Mouse (Mus musculus) monocyte, adult 5-6 weeks (primary cell): Measurements from ENCODE around the gene Ostf1. TPM values are rescaled to one million over a fixed set of nuclear protein-coding genes. Genes with fewer than 3 reads are reported as not detected.

Experiments
- ATAC-seq: fragments of 153-309, 156-312 bp; replicated peaks from 2 replicates; pipeline ENCODE4 v1.8.0; 2017; ENCODE audit warnings: mild to moderate bottlenecking; ENCODE audit not compliant: low TSS enrichment, insufficient number of reproducible peaks, severe bottlenecking, poor library complexity, low FRiP score
- total RNA-seq: library from RNA; stranded (forward); fragments of 200-1000, 200-491, 200-594 nt; gene quantifications from 3 replicates; pipeline ENCODE4 v1.2.3, GENCODE M21; 2017

Gene Ostf1
- total RNA-seq, 1 experiment from 2014 or later: 713 TPM

DNA sequence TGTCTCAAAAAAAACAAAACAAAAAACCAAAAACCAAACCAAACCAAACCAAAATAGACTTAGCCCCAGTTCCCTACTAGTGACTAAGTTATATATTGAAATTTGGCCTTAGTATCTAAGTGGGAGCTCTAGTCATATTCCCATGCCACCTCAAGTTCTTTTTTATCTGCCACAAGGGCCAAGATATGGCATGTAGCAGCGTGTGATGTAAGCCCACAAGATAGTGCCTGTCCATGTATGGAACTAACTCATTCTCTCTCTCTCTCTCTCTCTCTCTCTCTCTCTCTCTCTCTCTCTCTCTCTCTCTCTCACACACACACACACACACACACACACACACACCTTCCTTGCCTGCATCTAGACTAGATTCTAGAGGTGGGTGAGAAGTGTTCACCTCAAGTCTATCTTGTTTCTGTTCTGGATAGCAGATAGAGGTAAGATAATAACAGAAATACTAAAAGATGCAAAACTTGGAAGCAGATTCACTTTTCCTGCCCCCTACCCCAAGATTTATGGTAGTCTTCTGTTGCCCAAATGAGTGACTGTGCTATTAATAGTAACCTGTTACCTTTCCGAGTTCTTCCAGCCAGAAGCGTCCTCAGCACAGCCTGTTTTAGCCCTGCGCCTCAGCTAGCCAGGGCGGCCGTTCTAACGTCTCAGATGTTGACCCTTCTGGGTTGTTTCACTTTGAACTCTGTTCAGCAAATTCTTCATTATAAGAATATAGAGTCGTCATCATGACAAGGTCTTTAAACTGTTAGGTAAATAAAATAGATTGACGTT is 16.3 kb upstream of the Ostf1 start:
- ATAC-seq: no peak

DNA sequence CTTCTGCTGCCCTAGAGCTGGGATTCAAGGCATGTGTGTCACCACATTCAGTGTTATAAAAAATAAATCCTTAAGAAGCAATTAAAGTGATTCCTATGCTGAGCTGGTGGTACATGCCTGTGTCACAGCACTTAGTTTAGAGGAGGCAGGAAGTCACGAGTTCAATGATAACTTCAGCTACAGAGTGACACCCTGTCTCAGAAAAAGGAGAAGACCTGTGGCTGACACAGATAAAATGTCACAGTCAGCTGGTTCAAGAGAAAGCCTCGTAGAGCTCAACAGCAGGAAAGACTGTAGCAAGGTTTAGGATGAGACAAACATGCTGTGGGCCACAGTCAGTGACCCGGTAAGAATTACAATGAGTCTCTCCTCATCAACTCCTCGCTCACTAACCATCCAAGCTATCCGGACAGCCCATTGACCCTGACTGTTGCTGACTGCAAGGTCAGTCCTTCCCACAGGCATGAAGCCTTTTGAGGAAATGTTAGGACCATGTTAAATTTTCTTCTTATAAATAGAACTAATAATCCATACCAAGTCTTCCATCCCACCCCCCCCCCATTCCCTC is 15.3 kb upstream of the Ostf1 start:
- ATAC-seq: no peak

DNA sequence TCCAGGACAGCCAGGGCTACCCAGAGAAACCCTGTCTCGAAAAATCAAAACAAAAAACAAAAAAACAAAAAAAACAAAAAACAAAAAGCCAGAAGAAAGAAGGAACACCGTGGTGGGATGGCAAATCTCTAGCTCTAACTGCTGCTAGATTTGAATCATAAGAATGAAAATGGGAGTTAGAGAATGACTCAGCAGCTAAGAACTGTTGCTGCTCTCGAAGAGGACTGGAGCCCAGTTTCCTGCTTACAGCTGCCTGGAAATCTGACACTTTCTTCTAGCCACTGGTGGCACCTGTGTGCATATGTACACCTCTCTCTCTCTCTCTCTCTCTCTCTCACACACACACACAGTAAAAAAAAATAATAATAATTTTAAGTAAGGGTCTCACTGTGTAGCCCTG is 14.8 kb upstream of the Ostf1 start:
- ATAC-seq: no peak

DNA sequence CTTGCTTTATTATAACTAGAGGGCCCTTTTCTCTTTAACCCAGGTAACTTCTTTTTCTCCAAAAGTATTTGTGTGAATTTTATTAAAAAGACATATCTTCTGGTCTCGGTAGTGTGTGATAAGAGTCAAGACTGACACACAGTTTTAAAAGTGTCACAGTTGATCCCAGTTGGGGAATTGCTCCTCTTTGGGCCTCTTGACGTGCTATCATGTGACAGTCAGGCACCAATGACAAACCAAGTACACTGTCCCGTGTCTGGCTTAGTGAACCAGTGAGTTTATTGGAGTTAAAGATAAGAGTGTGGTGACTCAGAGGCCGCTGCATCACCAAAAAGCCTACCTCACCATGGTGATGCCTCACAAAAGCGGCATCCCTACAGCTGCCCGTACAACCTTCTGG is 12.5 kb upstream of the Ostf1 start:
- ATAC-seq: no peak

DNA sequence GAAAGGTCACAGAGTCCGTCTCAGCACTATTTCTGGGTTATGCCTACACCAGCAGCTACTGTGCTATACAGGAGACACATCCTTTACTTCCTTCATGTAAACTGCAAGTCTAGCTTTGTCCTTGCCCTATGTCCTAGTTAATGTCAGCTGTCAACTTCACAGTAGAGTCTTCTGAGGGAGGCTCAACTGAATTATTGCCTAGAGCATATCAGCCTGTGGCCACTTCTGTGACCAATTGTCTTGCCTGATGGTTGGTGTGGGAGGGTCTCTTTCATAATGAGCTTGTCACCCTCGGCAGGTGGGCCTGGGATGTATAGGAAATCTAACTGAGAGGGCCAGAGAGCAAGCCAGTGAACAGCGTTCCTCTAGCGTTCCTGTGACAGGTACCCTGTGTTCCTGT is 11.8 kb upstream of the Ostf1 start:
- ATAC-seq: no peak

DNA sequence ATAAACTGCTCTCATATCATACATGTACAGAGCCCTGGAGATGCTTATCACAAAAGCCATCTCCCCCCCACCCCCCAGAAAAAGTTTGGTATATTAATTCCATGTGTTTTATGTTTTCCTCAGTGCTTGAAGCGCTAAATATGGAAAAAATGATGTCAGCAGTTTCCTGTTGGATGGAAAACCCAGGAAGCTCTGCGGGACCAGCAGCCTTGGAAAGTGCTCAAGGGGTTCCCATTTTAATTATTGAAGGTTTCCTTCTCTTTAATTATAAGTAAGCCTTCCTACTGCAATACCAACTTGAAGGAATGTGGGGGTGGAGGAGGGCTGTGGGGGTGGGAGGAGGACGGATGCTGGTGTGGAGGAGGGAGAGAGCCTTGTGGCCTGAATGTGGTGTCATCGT is 9.4 kb upstream of the Ostf1 start:
- no peak for ATAC-seq

DNA sequence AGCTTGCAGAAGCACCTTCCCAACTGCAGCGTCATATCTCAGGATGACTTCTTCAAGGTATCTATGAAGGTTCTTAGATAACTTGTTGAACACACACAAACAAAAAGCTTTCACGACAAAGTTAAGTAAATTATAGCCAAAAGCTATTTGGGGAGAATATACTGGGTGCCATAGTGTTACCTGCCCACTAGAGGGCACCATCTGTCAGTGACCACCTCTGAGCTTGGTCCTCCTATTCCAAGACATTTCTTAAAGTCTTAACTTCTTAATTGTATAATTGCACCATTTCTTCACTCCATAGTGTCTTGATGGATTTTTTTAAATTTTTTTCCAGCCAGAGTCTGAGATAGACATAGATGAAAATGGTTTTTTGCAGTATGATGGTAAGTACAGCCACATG is 7.9 kb upstream of the Ostf1 start:
- ATAC-seq: no peak

DNA sequence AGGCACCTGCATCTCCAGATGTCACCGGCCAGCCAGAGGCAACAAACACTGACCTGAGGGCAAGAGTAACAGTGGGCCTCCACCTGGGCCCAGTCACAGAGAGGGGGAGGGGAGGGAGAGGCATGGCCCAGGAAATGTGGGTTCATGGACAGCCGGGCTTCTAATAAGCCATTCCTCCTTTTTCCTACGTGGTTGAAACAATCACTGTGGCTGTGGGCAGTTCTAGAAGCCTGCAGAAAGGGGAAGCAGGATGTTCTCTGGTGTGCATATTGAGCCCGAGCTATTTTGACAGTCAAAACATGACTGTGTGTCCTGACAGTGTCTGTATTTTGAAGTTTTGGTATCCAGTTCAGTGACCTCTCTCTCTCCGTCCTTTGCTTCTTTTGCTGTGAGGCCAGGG is 7.3 kb upstream of the Ostf1 start:
- ATAC-seq: no peak

DNA sequence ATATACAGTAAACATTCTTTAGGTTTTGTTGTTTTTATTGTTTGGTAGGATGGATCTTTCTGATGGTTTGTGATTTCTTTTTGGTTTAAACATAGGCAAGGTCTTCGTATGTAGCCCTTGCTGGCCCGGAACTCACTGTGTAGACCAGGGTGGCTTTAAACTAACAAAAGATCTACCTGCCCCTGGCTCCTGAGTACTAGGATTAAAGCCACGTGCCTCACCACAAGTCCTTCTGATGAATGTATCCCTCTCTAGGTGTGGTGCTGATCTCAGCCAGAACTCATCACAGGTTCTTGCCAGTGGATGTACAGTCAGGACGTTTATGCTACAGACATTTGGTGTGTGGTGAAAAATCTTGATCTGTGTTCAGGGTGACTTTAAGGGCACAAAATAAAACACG is 6.3 kb upstream of the Ostf1 start:
- ATAC-seq: no peak

DNA sequence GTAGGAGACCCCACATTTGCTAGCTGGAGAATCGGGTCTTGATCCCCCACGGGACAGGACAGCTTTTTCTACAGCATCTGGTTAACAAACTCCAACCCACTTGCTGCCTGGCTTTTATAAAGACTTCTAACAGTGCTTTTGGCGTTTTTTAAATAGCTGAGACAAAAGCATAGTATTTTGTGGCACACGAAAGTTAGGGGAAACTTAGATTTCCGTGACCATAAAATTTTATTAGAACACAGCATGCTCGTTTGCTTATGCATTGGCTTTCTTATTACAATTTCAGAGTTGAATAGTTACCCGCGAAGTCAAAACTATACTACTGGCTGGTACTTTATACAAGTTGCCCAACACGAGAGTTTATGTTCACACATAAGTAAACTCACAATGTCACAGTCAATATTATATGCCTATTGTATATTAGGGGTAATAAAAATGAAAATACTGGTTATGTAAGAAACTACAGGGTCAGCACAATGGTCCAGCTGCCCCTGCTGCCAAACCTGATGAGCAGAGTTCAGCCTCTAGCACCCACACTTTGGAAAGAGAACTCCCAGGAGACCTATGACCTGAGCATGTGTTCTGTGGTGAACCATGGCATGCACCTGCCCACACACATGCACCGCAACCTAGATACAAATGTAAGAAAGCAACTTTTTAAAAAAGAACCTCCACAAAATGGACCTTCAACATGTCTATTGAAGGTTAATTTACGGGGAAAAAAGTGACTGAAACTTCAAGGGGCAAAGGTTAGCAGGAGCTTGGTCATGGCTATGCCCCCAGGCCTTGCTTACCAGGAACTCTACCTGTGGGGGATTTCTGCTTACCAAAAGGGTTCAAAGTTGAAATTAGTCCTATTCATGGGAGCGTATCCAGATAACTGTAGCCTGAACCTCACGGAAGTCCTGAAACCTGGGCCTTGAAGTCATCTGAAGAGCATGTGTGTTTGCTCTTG is 885 bp upstream of the Ostf1 start:
- ATAC-seq: no peak

DNA sequence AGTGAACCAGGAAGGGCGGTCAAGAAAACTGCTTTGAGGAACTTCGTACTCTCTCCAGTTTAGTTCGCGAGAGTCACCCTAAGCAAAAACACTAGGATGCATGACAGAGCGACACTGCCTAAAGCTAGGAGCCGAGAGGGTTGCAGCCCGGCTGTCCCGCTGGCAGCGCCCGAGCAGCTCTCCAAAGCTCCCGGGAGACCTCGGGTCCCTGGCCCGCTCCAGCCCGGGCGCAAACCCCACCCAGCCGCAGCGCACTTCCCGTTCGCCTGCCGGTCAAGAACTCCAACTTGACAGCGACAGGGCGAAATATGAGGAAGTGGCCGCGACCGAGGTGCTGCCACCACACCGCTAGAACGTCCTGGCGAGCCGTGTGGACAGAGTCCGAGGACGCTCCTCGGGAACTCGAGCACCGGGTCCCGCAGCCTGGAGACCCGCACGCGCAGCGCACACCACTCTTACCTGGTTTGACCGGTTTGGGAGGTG is 421 bp downstream of the Ostf1 start:
- ATAC-seq: peak; percentile 62

DNA sequence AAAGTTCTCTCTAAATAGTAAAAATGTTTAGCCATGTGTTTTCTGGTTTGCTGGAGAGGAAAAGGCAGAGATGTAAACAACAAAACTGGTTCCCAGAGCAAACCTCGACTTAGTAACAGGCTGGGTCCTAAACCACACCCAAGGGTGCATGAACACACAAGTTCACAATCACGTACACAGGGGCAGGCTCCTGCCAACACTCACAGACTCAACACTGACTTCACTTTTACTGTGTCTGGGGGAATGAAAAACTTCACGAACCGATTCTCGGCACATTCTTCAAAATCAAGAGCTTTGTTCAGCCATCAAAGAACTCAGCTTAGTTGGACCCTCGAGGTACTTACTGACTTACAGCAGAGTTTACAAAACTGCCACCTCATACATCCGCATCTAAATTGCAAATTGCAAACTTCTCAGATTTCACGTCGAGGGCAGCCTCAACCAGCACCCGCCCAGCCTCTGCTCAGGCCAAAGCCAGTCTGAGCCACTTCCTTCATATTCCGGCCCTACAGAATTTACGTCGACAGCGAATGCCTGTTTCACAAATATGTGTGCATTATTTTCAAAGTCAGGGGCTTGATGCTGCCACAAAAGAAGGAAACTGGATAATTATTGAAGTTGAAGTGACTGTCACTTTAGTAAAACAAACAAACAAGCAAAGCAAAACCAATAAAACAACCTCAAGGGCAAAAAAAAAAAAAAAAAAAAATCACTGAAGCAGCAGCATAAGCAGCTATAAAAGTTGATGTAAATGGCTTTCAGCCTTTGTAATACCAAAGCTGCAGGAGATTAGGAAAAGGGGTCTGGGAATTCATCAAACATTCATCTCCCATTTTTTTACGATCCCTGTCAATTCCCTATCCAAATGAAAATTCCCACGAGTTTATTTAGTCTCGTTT is 1.2 kb downstream of the Ostf1 start:
- peak; percentile 57 for ATAC-seq

DNA sequence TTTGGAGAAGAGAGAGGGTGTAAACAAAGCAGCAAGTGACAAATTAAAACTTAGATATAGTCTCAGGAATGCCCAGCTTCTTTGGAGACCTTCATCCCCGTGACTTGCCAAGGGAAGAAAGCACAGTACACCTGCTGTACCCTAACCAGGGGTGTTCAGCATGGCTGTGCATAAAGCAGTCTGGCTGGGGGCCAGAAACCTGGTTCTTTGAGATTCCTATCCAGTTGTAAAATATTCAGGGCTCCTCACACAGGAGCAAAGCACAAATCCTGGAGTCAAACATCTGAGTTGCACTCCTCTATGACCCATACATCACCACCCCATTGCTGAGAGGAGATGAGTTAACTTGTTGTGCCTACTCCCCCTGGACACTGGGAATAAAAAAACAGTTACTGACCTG is 2.0 kb downstream of the Ostf1 start:
- ATAC-seq: no peak

DNA sequence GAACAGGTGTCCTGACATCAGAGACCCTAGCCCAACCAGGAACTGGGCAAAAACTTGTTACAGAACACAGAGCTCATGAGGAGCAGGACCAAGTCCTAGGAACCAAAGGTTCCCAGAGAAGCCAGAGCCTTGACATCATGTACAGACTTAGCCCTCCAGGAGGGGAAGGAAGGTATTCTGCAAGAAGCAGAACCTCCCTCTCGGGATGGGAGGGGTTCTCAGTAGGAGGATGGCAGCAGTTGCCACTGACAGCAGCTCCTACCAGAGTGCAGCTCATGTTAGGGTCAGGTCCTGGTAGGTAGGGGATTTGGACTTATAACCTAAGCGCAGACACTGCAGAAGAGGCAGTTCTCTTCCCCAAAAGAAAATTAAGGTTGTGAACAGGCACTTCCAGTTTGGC is 7.7 kb downstream of the Ostf1 start:
- ATAC-seq: peak; percentile 52

DNA sequence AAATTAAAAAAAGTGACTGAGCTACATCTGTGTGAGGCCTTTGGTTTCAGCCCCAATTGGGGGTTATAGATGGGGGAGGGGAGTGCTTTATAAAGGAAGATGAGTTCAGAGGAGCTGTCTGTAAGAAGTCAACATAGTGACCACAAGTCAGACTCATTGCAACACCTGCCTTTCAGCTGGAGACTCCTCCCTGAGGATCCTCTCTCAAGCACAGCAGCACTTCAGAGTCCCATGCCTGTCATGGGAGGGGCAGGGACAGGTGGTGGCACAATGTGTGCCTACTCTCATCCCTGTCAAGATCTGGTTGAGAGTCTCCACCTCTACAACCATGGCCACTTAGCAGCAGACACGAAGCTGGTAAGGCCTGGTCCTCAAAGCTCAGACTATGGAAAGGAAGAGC is 11.9 kb downstream of the Ostf1 start:
- peak; percentile 54; the same call in 1 of the 2 replicates for ATAC-seq

DNA sequence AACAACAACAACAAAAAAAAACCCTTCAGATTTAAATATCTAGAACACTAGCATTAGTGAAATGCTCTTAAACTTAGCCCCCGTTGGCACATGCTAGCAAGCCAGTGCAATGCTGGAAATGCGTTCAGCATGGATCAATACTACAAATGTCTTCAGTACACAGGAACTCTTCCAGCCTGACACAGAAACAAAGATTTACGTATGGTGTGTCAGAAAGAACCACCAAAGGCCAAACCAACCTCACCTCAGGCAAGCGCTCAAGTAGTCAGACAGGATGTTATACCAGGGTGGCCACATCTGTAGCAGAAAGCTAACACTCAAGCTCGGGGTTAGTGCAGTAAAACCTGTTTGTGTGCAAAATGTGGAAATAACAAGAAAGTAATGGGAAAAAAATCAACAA is 12.6 kb downstream of the Ostf1 start:
- peak; percentile 27; the same call in 1 of the 2 replicates for ATAC-seq

DNA sequence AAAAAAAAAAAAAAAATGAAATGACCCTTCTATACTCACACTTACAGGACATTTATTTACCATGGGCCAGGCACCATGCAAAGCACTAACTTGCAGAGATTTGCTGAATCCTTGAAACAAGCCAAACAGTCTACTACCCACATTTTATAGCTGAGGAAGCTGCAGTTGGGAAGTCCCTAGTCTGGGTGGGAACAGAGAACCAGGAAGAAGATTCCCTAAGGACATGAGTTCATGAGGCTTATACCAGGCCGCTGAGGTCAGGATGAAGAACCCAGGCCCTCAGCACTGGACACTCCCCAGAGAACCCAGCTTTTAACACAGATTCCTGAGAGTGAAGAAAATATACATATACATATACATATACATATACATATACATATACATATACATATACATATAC is 14.1 kb downstream of the Ostf1 start:
- no peak for ATAC-seq

DNA sequence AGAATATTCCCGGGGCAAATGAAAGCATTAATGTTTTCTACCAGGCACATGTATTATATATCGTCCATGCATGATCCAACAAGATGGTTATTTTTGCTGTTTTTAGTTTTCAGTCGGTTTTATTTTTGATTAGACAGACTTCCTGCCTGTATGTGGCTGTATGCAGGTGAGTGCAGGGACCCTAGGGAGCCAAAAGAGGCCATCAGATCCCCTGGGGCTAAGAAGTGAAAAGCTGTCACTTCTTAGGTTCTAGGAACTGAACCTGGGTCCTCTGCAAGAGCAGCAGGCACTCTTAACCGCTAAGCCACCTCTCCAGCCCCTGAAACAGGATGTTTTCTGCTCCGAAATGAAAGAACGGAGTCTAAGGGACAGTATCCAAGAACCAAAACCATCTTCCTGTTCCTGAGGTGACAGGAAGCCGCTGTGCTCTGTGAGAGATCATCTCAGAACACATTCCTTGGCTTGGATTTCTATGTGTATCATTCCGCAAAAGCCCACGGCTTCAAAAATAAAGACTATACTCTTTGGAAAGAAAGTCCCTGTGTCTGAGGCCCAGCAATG is 15.9 kb downstream of the Ostf1 start:
- ATAC-seq: no peak
